Mouse (Mus musculus): Measurements from ENCODE around the gene Tomm6. TPM values are rescaled to one million over a fixed set of nuclear protein-coding genes. Genes with fewer than 3 reads are reported as not detected.

Gene Tomm6
- polyA plus RNA-seq, 1 experiment: 167 TPM

GRCm38 (mm10) chr17:47693671-47694441, 5.7 kb upstream of the Tomm6 start:
- Histone ChIP-seq H3K4me3 (replicated peaks; ENCODE audit: insufficient read depth, low read depth, low read length) (peak overlapping the region; percentile 97), H3K27ac (ENCODE audit: insufficient read depth, low read length) (no peak overlapping the region), H3K27me3 (ENCODE audit: control insufficient read depth, insufficient read depth, low read length) (no peaks in the 10 kb centered on the region), H3K4me1 (ENCODE audit: control insufficient read depth, insufficient read depth, low read length) (peaks cover 3% of the 10 kb centered on the region; the same call in 1 of the 2 replicates)
- TF ChIP-seq POLR2A (IDR thresholded peaks at IDR 0.05; ENCODE audit: borderline replicate concordance, insufficient read depth, low read length): no peak
- no peak for TF ChIP-seq CTCF (IDR thresholded peaks at IDR 0.05; ENCODE audit: borderline replicate concordance, insufficient read depth, low read depth, low read length)
- no peak for DNase-seq
- WGBS: 51% methylated on average over 13 of the region's 13 CpGs

GRCm38 (mm10) chr17:47691650-47692049, 3.5 kb upstream of the Tomm6 start:
- peaks cover 3% of the 10 kb centered on the region; the same call in 1 of the 2 replicates for H3K4me1 ChIP-seq (ENCODE audit: control insufficient read depth, insufficient read depth, low read length)
- DNase-seq: no peak
- no peak for TF ChIP-seq POLR2A (IDR thresholded peaks at IDR 0.05; ENCODE audit: borderline replicate concordance, insufficient read depth, low read length)
- TF ChIP-seq CTCF (IDR thresholded peaks at IDR 0.05; ENCODE audit: borderline replicate concordance, insufficient read depth, low read depth, low read length): no peak
- WGBS: 92% methylated on average over 3 of the region's 3 CpGs
- no peak overlapping the region for H3K27ac ChIP-seq (ENCODE audit: insufficient read depth, low read length)
- H3K4me3 ChIP-seq (replicated peaks; ENCODE audit: insufficient read depth, low read depth, low read length): no peak overlapping the region
- no peaks in the 10 kb centered on the region for H3K27me3 ChIP-seq (ENCODE audit: control insufficient read depth, insufficient read depth, low read length)

DNA sequence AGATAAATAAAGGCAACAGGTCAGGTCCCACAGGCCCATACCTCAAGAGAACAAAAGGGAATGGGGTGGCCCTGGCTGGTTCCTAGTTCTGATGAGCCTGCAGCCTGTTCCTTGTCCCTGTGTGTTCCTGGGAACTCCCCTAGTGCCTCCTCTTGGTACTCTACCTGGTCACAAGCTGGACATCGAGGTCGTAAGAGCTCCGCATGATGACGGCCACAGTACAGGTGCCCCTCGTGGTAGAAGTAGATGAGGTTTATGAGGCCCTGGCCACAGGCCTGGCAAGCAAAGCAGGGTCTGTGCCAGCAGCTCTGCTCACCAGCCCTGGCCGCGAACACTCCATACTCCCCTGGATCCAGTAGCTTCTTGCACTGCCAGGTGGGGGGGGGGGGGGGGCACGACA, 1.7 kb upstream of the Tomm6 start:
- no peak overlapping the region for H3K27ac ChIP-seq (ENCODE audit: insufficient read depth, low read length)
- H3K4me3 ChIP-seq (replicated peaks; ENCODE audit: insufficient read depth, low read depth, low read length): peak overlapping the region; percentile 5
- WGBS: 51% methylated on average over 7 of the region's 8 CpGs
- H3K4me1 ChIP-seq (ENCODE audit: control insufficient read depth, insufficient read depth, low read length): peaks cover 3% of the 10 kb centered on the region; the same call in 1 of the 2 replicates
- no peak for DNase-seq
- TF ChIP-seq CTCF (IDR thresholded peaks at IDR 0.05; ENCODE audit: borderline replicate concordance, insufficient read depth, low read depth, low read length) (no peak), POLR2A (IDR thresholded peaks at IDR 0.05; ENCODE audit: borderline replicate concordance, insufficient read depth, low read length) (no peak)
- no peaks in the 10 kb centered on the region for H3K27me3 ChIP-seq (ENCODE audit: control insufficient read depth, insufficient read depth, low read length)

- peak; percentile 80 to 81 for DNase-seq
Observed at GRCm38 (mm10) chr17:47688608-47689575, 706 bp upstream of the Tomm6 start, which contains the start of gene Frs3. Gene Frs3 (plus strand): TSS chr17:47689030.

GRCm38 (mm10) chr17:47687409-47688343, 510 bp downstream of the Tomm6 start:
- Histone ChIP-seq H3K27me3 (ENCODE audit: control insufficient read depth, insufficient read depth, low read length) (no peaks in the 10 kb centered on the region), H3K4me1 (ENCODE audit: control insufficient read depth, insufficient read depth, low read length) (no peaks in the 10 kb centered on the region), H3K27ac (ENCODE audit: insufficient read depth, low read length) (peak overlapping the region; percentile 49), H3K4me3 (replicated peaks; ENCODE audit: insufficient read depth, low read depth, low read length) (peak overlapping the region; percentile 66)
- peak; percentile 95 to 96 for DNase-seq
- TF ChIP-seq CTCF (IDR thresholded peaks at IDR 0.05; ENCODE audit: borderline replicate concordance, insufficient read depth, low read depth, low read length): no peak
- peak; percentile 85 for TF ChIP-seq POLR2A (IDR thresholded peaks at IDR 0.05; ENCODE audit: borderline replicate concordance, insufficient read depth, low read length)
- WGBS: 1% methylated on average over 70 of the region's 70 CpGs

More at GRCm38 (mm10) chr17:47688608-47689575, 706 bp upstream of the Tomm6 start, which contains the start of gene Frs3:
- Histone ChIP-seq H3K4me1 (ENCODE audit: control insufficient read depth, insufficient read depth, low read length) (no peaks in the 10 kb centered on the region), H3K27ac (ENCODE audit: insufficient read depth, low read length) (peak within 1 kb of the TSS; percentile 78), H3K4me3 (replicated peaks; ENCODE audit: insufficient read depth, low read depth, low read length) (peak within 1 kb of the TSS; percentile 66), H3K27me3 (ENCODE audit: control insufficient read depth, insufficient read depth, low read length) (no peaks in the 10 kb centered on the region)
- under 1% methylated on average over 58 of the region's 58 CpGs for WGBS
- TF ChIP-seq POLR2A (IDR thresholded peaks at IDR 0.05; ENCODE audit: borderline replicate concordance, insufficient read depth, low read length) (0 out of 2 replicates have a peak, but pooled peaks have one; percentile 28), CTCF (IDR thresholded peaks at IDR 0.05; ENCODE audit: borderline replicate concordance, insufficient read depth, low read depth, low read length) (no peak)

GRCm38 (mm10) chr17:47682836-47683235, 5.3 kb downstream of the Tomm6 start:
- Histone ChIP-seq H3K27ac (ENCODE audit: insufficient read depth, low read length) (no peak overlapping the region), H3K27me3 (ENCODE audit: control insufficient read depth, insufficient read depth, low read length) (no peaks in the 10 kb centered on the region), H3K4me1 (ENCODE audit: control insufficient read depth, insufficient read depth, low read length) (no peaks in the 10 kb centered on the region), H3K4me3 (replicated peaks; ENCODE audit: insufficient read depth, low read depth, low read length) (no peak overlapping the region)
- no peak for DNase-seq
- TF ChIP-seq POLR2A (IDR thresholded peaks at IDR 0.05; ENCODE audit: borderline replicate concordance, insufficient read depth, low read length) (no peak), CTCF (IDR thresholded peaks at IDR 0.05; ENCODE audit: borderline replicate concordance, insufficient read depth, low read depth, low read length) (no peak)
- WGBS: 84% methylated on average over 4 of the region's 4 CpGs
